Mouse (Mus musculus): ENCODE data around the gene Cyp8b1. TPM values are rescaled to one million over a fixed set of nuclear protein-coding genes. Genes with fewer than 3 reads are reported as not detected.

Cyp8b1 gene
- polyA plus RNA-seq, 1 experiment from 2014 or later: not detected

GRCm38 (mm10) chr9:121915056-121915455 lies 1.0 kb downstream of the Cyp8b1 start:
- H3K4me2 ChIP-seq (replicated peaks): no peak overlapping the region
- no peak for ATAC-seq (ENCODE audit: insufficient number of reproducible peaks, low FRiP score, low TSS enrichment, low read depth)
- no peak overlapping the region for H3K27ac ChIP-seq (replicated peaks)
- no peak overlapping the region for H3K4me3 ChIP-seq (replicated peaks)
- H3K36me3 ChIP-seq: no peaks in the 10 kb centered on the region
- H3K9me3 ChIP-seq (replicated peaks): no peaks in the 10 kb centered on the region
- WGBS: 90% methylated on average over 10 of the region's 10 CpGs
- H3K27me3 ChIP-seq: no peaks in the 10 kb centered on the region
- no peaks in the 10 kb centered on the region for H3K4me1 ChIP-seq
- H3K9ac ChIP-seq: no peak overlapping the region

DNA sequence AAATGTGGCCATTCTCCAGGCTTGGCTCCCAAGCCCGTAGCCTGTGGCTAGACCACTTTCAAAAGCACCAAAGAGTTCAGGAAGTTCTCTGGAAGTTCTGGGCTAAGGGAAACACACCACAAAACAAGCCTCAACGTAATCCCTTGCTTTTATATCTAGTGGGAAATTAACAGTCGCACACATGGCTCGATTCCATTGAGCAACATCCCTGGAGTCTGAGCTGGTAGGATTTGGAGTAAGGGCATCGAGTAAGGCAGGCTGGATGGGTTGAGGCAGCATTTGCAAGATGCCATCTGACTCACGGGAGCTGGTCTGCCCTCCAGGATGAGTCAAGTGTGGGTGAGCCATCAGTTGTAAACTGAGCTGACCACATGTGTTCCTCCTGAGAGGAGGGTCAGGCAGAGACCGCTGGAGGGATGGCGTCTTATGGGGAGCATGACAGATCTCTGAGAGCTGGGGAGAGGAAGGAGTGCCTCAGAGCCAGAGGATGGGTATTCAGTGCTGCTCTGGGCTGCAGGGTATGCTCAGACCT lies 1.8 kb downstream of the Cyp8b1 start:
- Histone ChIP-seq H3K27ac (replicated peaks) (no peak overlapping the region), H3K4me2 (replicated peaks) (no peak overlapping the region), H3K9ac (no peak overlapping the region), H3K4me3 (replicated peaks) (no peak overlapping the region), H3K9me3 (replicated peaks) (no peaks in the 10 kb centered on the region), H3K27me3 (no peaks in the 10 kb centered on the region), H3K36me3 (no peaks in the 10 kb centered on the region), H3K4me1 (no peaks in the 10 kb centered on the region)
- ATAC-seq (ENCODE audit: insufficient number of reproducible peaks, low FRiP score, low TSS enrichment, low read depth): no peak
- 61% methylated on average over 8 of the region's 8 CpGs for WGBS

- Histone ChIP-seq H3K9me3 (replicated peaks) (no peaks in the 10 kb centered on the region), H3K27ac (replicated peaks) (no peak overlapping the region), H3K4me1 (no peaks in the 10 kb centered on the region), H3K4me3 (replicated peaks) (no peak overlapping the region), H3K9ac (no peak overlapping the region), H3K27me3 (no peaks in the 10 kb centered on the region), H3K36me3 (no peaks in the 10 kb centered on the region), H3K4me2 (replicated peaks) (no peak overlapping the region)
- 76% methylated on average over 4 of the region's 4 CpGs for WGBS
- no peak for ATAC-seq (ENCODE audit: insufficient number of reproducible peaks, low FRiP score, low TSS enrichment, low read depth)
These were observed 3.3 kb downstream of the Cyp8b1 start for GRCm38 (mm10) chr9:121912786-121913185.

- 78% methylated on average over 7 of the region's 7 CpGs for WGBS
- Histone ChIP-seq H3K4me1 (no peaks in the 10 kb centered on the region), H3K36me3 (no peaks in the 10 kb centered on the region), H3K27me3 (no peaks in the 10 kb centered on the region), H3K9ac (no peak overlapping the region), H3K4me2 (replicated peaks) (no peak overlapping the region), H3K4me3 (replicated peaks) (no peak overlapping the region), H3K9me3 (replicated peaks) (no peaks in the 10 kb centered on the region), H3K27ac (replicated peaks) (no peak overlapping the region)
- ATAC-seq (ENCODE audit: insufficient number of reproducible peaks, low FRiP score, low TSS enrichment, low read depth): no peak
These were observed 4.9 kb downstream of the Cyp8b1 start for GRCm38 (mm10) chr9:121911196-121911595.

GRCm38 (mm10) chr9:121909635-121910034 lies 6.5 kb downstream of the Cyp8b1 start:
- no peak overlapping the region for H3K4me3 ChIP-seq (replicated peaks)
- H3K36me3 ChIP-seq: no peaks in the 10 kb centered on the region
- H3K4me2 ChIP-seq (replicated peaks): no peak overlapping the region
- no peaks in the 10 kb centered on the region for H3K9me3 ChIP-seq (replicated peaks)
- no peak for ATAC-seq (ENCODE audit: insufficient number of reproducible peaks, low FRiP score, low TSS enrichment, low read depth)
- 75% methylated on average over 6 of the region's 6 CpGs for WGBS
- no peaks in the 10 kb centered on the region for H3K4me1 ChIP-seq
- no peak overlapping the region for H3K9ac ChIP-seq
- H3K27me3 ChIP-seq: no peaks in the 10 kb centered on the region
- no peak overlapping the region for H3K27ac ChIP-seq (replicated peaks)

GRCm38 (mm10) chr9:121908321-121908720 lies 7.8 kb downstream of the Cyp8b1 start:
- Histone ChIP-seq H3K27me3 (no peaks in the 10 kb centered on the region), H3K9ac (no peak overlapping the region), H3K4me1 (no peaks in the 10 kb centered on the region), H3K27ac (replicated peaks) (no peak overlapping the region), H3K9me3 (replicated peaks) (no peaks in the 10 kb centered on the region), H3K4me2 (replicated peaks) (no peak overlapping the region), H3K36me3 (no peaks in the 10 kb centered on the region), H3K4me3 (replicated peaks) (no peak overlapping the region)
- no peak for ATAC-seq (ENCODE audit: insufficient number of reproducible peaks, low FRiP score, low TSS enrichment, low read depth)
- WGBS: 88% methylated on average over 17 of the region's 17 CpGs

DNA sequence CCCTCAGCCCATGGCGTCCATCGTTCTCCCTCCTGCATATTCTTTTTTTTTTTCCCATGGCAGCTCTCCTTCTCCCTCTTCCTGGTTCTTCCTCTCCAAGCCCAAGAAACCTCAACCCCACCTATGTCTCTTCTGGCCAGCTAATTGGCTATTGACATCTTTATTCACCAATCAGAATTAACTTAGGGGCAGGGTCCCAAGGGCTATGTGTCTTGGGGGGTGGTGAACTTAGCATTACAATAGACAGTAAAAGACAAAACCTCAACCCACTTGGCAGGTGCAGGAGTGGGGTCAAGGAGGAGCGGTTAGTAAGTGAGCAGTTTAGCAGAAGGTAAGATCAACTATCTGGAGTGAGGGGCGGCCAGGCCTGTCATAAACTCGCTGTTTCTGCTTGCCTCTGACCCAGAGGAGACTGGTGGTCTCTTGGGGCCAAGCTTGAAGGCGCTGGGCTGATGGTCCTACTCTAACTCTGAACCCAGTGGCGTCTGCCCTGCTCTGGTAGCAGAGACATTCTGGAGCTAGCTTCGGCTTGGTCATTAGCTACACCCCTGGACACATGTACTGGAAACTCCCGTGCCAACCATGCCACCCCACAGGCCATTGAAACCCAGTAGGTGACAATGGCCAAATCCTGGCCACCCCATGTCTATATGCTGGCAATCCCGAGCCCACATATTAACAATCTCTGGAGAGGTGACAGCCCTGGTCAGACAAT lies 8.6 kb downstream of the Cyp8b1 start:
- 70% methylated on average over 10 of the region's 10 CpGs for WGBS
- Histone ChIP-seq H3K9me3 (replicated peaks) (no peaks in the 10 kb centered on the region), H3K4me3 (replicated peaks) (no peak overlapping the region), H3K36me3 (no peaks in the 10 kb centered on the region), H3K27me3 (no peaks in the 10 kb centered on the region), H3K9ac (no peak overlapping the region), H3K27ac (replicated peaks) (no peak overlapping the region), H3K4me1 (no peaks in the 10 kb centered on the region), H3K4me2 (replicated peaks) (no peak overlapping the region)
- ATAC-seq (ENCODE audit: insufficient number of reproducible peaks, low FRiP score, low TSS enrichment, low read depth): no peak

DNA sequence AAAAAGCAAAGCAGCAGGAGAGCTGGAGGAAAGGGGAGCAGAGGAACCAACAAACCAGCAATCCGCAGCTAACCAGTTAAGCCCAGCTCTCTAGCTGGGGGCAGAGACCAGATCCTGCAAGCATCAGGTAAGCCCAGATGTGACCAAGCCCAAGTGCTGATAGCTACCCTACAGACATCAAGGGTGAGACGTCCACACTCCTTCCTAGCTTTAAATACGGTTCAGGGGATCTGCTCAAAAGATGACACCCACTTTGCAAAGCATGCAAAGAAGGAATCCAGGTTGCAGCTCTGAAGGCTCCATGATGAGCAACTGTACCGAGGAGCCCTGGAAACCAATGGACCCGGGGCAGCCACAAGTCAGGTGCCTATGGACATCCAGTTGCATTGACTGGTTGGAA lies 9.6 kb downstream of the Cyp8b1 start:
- H3K4me1 ChIP-seq: no peaks in the 10 kb centered on the region
- H3K9me3 ChIP-seq (replicated peaks): no peaks in the 10 kb centered on the region
- H3K36me3 ChIP-seq: no peaks in the 10 kb centered on the region
- no peak overlapping the region for H3K27ac ChIP-seq (replicated peaks)
- no peak overlapping the region for H3K9ac ChIP-seq
- 80% methylated on average over 5 of the region's 5 CpGs for WGBS
- no peak for ATAC-seq (ENCODE audit: insufficient number of reproducible peaks, low FRiP score, low TSS enrichment, low read depth)
- no peaks in the 10 kb centered on the region for H3K27me3 ChIP-seq
- H3K4me2 ChIP-seq (replicated peaks): no peak overlapping the region
- H3K4me3 ChIP-seq (replicated peaks): no peak overlapping the region

DNA sequence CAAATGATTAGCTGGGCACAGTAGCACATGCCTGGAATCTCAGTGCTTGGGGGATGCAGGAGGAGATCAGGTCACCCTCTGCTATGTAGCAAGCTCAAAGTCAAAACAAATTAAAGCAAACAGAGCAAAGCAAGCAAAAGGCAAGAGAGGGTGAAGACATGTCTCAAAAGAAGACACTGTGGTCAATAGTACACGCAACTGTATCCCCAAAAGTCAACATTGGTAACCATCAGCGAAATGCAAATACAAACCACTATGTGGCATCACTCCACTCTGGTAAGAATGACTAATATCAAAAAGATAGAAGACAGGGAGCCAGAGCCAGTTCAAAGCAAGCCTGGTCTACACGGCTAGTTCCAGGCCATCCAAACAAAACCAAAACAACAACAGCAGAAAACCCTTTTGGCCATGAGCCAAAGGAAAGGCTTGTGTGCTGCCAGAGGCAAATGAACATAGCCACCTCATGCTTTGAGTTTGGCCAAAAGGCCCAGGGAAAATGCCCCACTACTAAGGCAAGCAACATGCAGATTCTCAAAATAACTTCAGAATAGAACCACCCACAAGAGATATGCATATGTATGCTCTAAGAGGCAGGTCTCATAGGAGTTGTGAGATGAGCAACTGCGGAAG lies 10.4 kb downstream of the Cyp8b1 start:
- Histone ChIP-seq H3K9ac (no peak overlapping the region), H3K27ac (replicated peaks) (no peak overlapping the region), H3K27me3 (no peaks in the 10 kb centered on the region), H3K4me2 (replicated peaks) (no peak overlapping the region), H3K4me1 (no peaks in the 10 kb centered on the region), H3K9me3 (replicated peaks) (no peaks in the 10 kb centered on the region), H3K4me3 (replicated peaks) (no peak overlapping the region), H3K36me3 (no peaks in the 10 kb centered on the region)
- 76% methylated on average over 4 of the region's 4 CpGs for WGBS
- ATAC-seq (ENCODE audit: insufficient number of reproducible peaks, low FRiP score, low TSS enrichment, low read depth): no peak

GRCm38 (mm10) chr9:121904946-121905345 lies 11.2 kb downstream of the Cyp8b1 start:
- ATAC-seq (ENCODE audit: insufficient number of reproducible peaks, low FRiP score, low TSS enrichment, low read depth): no peak
- H3K27ac ChIP-seq (replicated peaks): no peak overlapping the region
- no peaks in the 10 kb centered on the region for H3K9me3 ChIP-seq (replicated peaks)
- H3K27me3 ChIP-seq: no peaks in the 10 kb centered on the region
- H3K36me3 ChIP-seq: no peaks in the 10 kb centered on the region
- no peak overlapping the region for H3K9ac ChIP-seq
- no peak overlapping the region for H3K4me2 ChIP-seq (replicated peaks)
- 88% methylated on average over 7 of the region's 7 CpGs for WGBS
- no peaks in the 10 kb centered on the region for H3K4me1 ChIP-seq
- no peak overlapping the region for H3K4me3 ChIP-seq (replicated peaks)

GRCm38 (mm10) chr9:121904319-121904718 lies 11.8 kb downstream of the Cyp8b1 start:
- Histone ChIP-seq H3K27me3 (no peaks in the 10 kb centered on the region), H3K4me2 (replicated peaks) (no peak overlapping the region), H3K36me3 (no peaks in the 10 kb centered on the region), H3K4me1 (no peaks in the 10 kb centered on the region), H3K4me3 (replicated peaks) (no peak overlapping the region), H3K27ac (replicated peaks) (no peak overlapping the region), H3K9ac (no peak overlapping the region), H3K9me3 (replicated peaks) (no peaks in the 10 kb centered on the region)
- ATAC-seq (ENCODE audit: insufficient number of reproducible peaks, low FRiP score, low TSS enrichment, low read depth): no peak
- 74% methylated on average over 4 of the region's 4 CpGs for WGBS
